Mouse (Mus musculus): ENCODE measurements around the gene Nup35. TPM values are rescaled to one million over a fixed set of nuclear protein-coding genes. Genes with fewer than 3 reads are reported as not detected.
A peak's percentile ranks its signal among the peaks of the same experiment; 100 is the strongest.

Nup35 gene
- polyA plus RNA-seq, 1 experiment from 2014 or later = 71.2 TPM

GRCm38 (mm10) chr2:80621921-80622320 lies 4.9 kb downstream of the Nup35 start:
- Histone ChIP-seq H3K27me3 (ENCODE audit: control insufficient read depth, insufficient read depth, low read length) (no peaks in the 10 kb centered on the region), H3K27ac (ENCODE audit: low read depth, low read length) (no peak overlapping the region), H3K4me1 (ENCODE audit: control insufficient read depth, insufficient read depth, low read length) (no peaks in the 10 kb centered on the region), H3K36me3 (ENCODE audit: control insufficient read depth, insufficient read depth, low read length) (no peaks in the 10 kb centered on the region), H3K9me3 (ENCODE audit: control insufficient read depth, low read length) (no peaks in the 10 kb centered on the region), H3K4me2 (no peak overlapping the region), H3K4me3 (ENCODE audit: low read depth, low read length) (no peak overlapping the region), H3K9ac (ENCODE audit: low read length) (no peak overlapping the region)
- DNase-seq (ENCODE audit: low spot score, missing footprints) = no peak
- WGBS = 92% methylated on average over 3 of the region's 3 CpGs
- no peak for ATAC-seq (ENCODE audit: low FRiP score)

DNA sequence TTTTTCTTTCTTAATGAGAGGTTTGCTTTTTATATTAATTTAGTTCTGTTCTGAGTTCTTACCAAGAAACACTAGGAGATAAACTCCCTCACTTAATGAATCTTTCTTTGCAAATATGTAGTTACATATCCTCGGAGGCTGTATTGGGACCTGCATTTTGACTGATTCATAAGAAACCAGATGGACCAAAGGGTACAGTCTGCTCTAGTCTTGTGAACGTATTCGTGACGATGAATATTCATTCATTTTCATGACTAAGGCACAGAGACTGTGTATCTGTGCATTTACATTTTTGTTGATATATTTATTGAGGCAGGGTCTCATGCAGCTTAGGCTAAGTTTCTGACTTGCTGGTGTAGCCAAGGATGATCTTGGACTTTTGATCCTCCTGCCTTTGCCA lies 7.5 kb downstream of the Nup35 start:
- H3K27me3 ChIP-seq (ENCODE audit: control insufficient read depth, insufficient read depth, low read length) = no peaks in the 10 kb centered on the region
- H3K9me3 ChIP-seq (ENCODE audit: control insufficient read depth, low read length) = no peaks in the 10 kb centered on the region
- no peaks in the 10 kb centered on the region for H3K36me3 ChIP-seq (ENCODE audit: control insufficient read depth, insufficient read depth, low read length)
- H3K4me3 ChIP-seq (ENCODE audit: low read depth, low read length) = no peak overlapping the region
- no peak overlapping the region for H3K4me2 ChIP-seq
- no peaks in the 10 kb centered on the region for H3K4me1 ChIP-seq (ENCODE audit: control insufficient read depth, insufficient read depth, low read length)
- ATAC-seq (ENCODE audit: low FRiP score) (no peak), DNase-seq (ENCODE audit: low spot score, missing footprints) (no peak)
- no peak overlapping the region for H3K27ac ChIP-seq (ENCODE audit: low read depth, low read length)
- whole genome bisulfite sequencing = 92% methylated on average over 4 of the region's 4 CpGs
- H3K9ac ChIP-seq (ENCODE audit: low read length) = no peak overlapping the region

DNA sequence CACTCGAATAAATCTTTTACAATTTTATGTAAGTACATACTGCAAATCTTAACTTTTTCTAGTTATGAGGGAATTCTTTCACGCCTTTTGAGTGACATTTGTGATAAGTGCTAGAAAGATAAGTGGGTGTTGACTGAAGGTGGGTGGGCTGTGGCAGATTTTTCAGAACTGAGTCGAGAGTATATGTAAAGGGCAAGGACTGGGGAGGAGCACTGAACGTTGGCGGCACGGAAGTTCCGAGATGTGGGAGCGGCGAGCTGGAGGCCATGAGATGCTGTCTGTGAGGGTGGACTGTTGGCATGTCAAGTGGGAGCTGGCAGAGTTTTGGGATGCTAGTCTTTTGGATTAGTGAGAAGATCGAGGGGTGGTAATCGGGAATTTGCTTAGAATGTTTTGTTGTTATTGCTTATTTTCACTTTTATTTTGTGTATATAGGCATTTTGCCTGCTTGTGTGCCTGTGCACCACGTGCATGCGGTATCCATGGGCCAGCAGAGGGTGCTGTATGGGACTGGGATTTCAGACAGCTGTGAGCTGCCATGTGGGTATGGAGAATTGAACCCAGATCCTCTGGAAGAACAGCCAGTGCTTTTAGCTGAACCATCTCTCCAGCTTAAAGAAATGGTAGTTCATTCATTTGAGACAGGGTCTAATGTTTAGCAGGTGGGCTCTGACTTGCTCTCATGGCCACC lies 15.4 kb downstream of the Nup35 start:
- no peaks in the 10 kb centered on the region for H3K4me1 ChIP-seq (ENCODE audit: control insufficient read depth, insufficient read depth, low read length)
- no peaks in the 10 kb centered on the region for H3K36me3 ChIP-seq (ENCODE audit: control insufficient read depth, insufficient read depth, low read length)
- 91% methylated on average over 13 of the region's 13 CpGs for WGBS
- H3K9me3 ChIP-seq (ENCODE audit: control insufficient read depth, low read length) = no peaks in the 10 kb centered on the region
- no peak for ATAC-seq (ENCODE audit: low FRiP score)
- no peak overlapping the region for H3K27ac ChIP-seq (ENCODE audit: low read depth, low read length)
- DNase-seq (ENCODE audit: low spot score, missing footprints) = no peak
- no peak overlapping the region for H3K4me2 ChIP-seq
- no peaks in the 10 kb centered on the region for H3K27me3 ChIP-seq (ENCODE audit: control insufficient read depth, insufficient read depth, low read length)
- no peak overlapping the region for H3K9ac ChIP-seq (ENCODE audit: low read length)
- H3K4me3 ChIP-seq (ENCODE audit: low read depth, low read length) = no peak overlapping the region

GRCm38 (mm10) chr2:80638364-80639241 lies 21.6 kb downstream of the Nup35 start:
- under 1% methylated on average over 45 of the region's 45 CpGs for WGBS
- H3K36me3 ChIP-seq (ENCODE audit: control insufficient read depth, insufficient read depth, low read length) = no peaks in the 10 kb centered on the region; the same call in 1 of the 2 replicates
- peak overlapping the region; percentile 42 for H3K4me2 ChIP-seq
- peak overlapping the region; percentile 60 for H3K4me3 ChIP-seq (ENCODE audit: low read depth, low read length)
- no peaks in the 10 kb centered on the region for H3K27me3 ChIP-seq (ENCODE audit: control insufficient read depth, insufficient read depth, low read length)
- no peaks in the 10 kb centered on the region for H3K9me3 ChIP-seq (ENCODE audit: control insufficient read depth, low read length)
- H3K9ac ChIP-seq (ENCODE audit: low read length) = peak overlapping the region; percentile 71
- peak overlapping the region; percentile 53; the same call in 1 of the 2 replicates for H3K27ac ChIP-seq (ENCODE audit: low read depth, low read length)
- H3K4me1 ChIP-seq (ENCODE audit: control insufficient read depth, insufficient read depth, low read length) = peaks cover 6% of the 10 kb centered on the region; the same call in 1 of the 2 replicates
- DNase-seq (ENCODE audit: low spot score, missing footprints) (peak; percentile 100), ATAC-seq (ENCODE audit: low FRiP score) (peak; percentile 98)

DNA sequence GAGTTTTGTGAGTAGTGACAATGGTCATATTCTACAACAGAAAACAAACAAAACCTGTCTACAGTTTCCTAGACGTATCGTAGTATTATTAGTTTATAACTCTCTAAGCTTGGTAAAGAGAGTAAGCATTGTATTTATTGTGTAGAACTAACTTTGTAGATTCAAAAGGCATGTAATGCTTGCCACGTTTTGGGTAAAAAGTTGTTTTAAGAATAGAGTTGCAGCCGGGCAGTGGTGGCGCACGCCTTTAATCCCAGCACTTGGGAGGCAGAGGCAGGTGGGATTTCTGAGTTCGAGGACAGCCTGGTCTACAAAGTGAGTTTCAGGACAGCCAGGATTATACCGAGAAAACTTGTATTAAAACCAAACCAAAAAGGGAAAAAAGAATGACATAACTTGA lies 22.4 kb downstream of the Nup35 start:
- Histone ChIP-seq H3K4me1 (ENCODE audit: control insufficient read depth, insufficient read depth, low read length) (peaks cover 6% of the 10 kb centered on the region; the same call in 1 of the 2 replicates), H3K27ac (ENCODE audit: low read depth, low read length) (no peak overlapping the region), H3K4me2 (peak overlapping the region; percentile 39), H3K9ac (ENCODE audit: low read length) (peak overlapping the region; percentile 71), H3K27me3 (ENCODE audit: control insufficient read depth, insufficient read depth, low read length) (no peaks in the 10 kb centered on the region), H3K4me3 (ENCODE audit: low read depth, low read length) (peak overlapping the region; percentile 60), H3K9me3 (ENCODE audit: control insufficient read depth, low read length) (no peaks in the 10 kb centered on the region), H3K36me3 (ENCODE audit: control insufficient read depth, insufficient read depth, low read length) (no peaks in the 10 kb centered on the region; the same call in 1 of the 2 replicates)
- DNase-seq (ENCODE audit: low spot score, missing footprints) = no peak
- no peak for ATAC-seq (ENCODE audit: low FRiP score)
- 17% methylated on average over 8 of the region's 8 CpGs for WGBS

DNA sequence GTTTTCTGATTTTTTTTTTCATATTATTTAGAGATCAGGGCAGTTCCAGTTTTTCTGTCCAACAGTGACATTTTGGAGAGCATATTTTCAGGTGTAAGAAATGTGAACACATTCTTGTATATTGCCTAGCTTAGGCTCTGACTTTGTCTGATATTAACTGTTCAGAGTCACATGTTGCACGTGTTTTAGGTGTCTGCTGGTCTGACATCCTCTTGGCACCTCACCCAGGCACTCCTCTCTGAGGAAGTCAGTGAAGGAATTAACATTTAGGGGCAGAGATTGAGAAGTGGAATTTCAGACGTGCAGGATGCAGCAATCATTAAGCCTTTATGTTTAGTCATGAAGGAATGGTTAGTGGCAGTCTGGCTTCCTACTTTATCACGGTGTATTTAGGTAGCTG lies 22.8 kb downstream of the Nup35 start:
- no peak overlapping the region for H3K4me3 ChIP-seq (ENCODE audit: low read depth, low read length)
- no peaks in the 10 kb centered on the region; the same call in 1 of the 2 replicates for H3K36me3 ChIP-seq (ENCODE audit: control insufficient read depth, insufficient read depth, low read length)
- no peak for DNase-seq (ENCODE audit: low spot score, missing footprints)
- peak overlapping the region; percentile 39 for H3K4me2 ChIP-seq
- no peak for ATAC-seq (ENCODE audit: low FRiP score)
- no peaks in the 10 kb centered on the region for H3K9me3 ChIP-seq (ENCODE audit: control insufficient read depth, low read length)
- no peaks in the 10 kb centered on the region for H3K27me3 ChIP-seq (ENCODE audit: control insufficient read depth, insufficient read depth, low read length)
- no peak overlapping the region for H3K9ac ChIP-seq (ENCODE audit: low read length)
- H3K27ac ChIP-seq (ENCODE audit: low read depth, low read length) = no peak overlapping the region
- WGBS = 72% methylated on average over 3 of the region's 3 CpGs
- H3K4me1 ChIP-seq (ENCODE audit: control insufficient read depth, insufficient read depth, low read length) = peaks cover 6% of the 10 kb centered on the region; the same call in 1 of the 2 replicates

GRCm38 (mm10) chr2:80661414-80661813 lies 44.4 kb downstream of the Nup35 start:
- H3K27ac ChIP-seq (ENCODE audit: low read depth, low read length) = no peak overlapping the region

GRCm38 (mm10) chr2:80662682-80663081 lies 45.6 kb downstream of the Nup35 start:
- Histone ChIP-seq H3K9ac (ENCODE audit: low read length) (no peak overlapping the region), H3K27ac (ENCODE audit: low read depth, low read length) (no peak overlapping the region), H3K9me3 (ENCODE audit: control insufficient read depth, low read length) (no peaks in the 10 kb centered on the region), H3K27me3 (ENCODE audit: control insufficient read depth, insufficient read depth, low read length) (no peaks in the 10 kb centered on the region), H3K36me3 (ENCODE audit: control insufficient read depth, insufficient read depth, low read length) (0 out of 2 replicates have a peak, but pooled peaks cover 2% of the 10 kb centered on the region), H3K4me1 (ENCODE audit: control insufficient read depth, insufficient read depth, low read length) (no peaks in the 10 kb centered on the region), H3K4me2 (no peak overlapping the region), H3K4me3 (ENCODE audit: low read depth, low read length) (no peak overlapping the region)
- DNase-seq (ENCODE audit: low spot score, missing footprints) (no peak), ATAC-seq (ENCODE audit: low FRiP score) (no peak)
- WGBS = 92% methylated on average over 2 of the region's 2 CpGs

More at GRCm38 (mm10) chr2:80661414-80661813, 44.4 kb downstream of the Nup35 start:
- no peak overlapping the region for H3K4me2 ChIP-seq
- ATAC-seq (ENCODE audit: low FRiP score) (no peak), DNase-seq (ENCODE audit: low spot score, missing footprints) (no peak)
- no peaks in the 10 kb centered on the region for H3K4me1 ChIP-seq (ENCODE audit: control insufficient read depth, insufficient read depth, low read length)
- H3K9ac ChIP-seq (ENCODE audit: low read length) = no peak overlapping the region
- no peaks in the 10 kb centered on the region for H3K9me3 ChIP-seq (ENCODE audit: control insufficient read depth, low read length)
- no peak overlapping the region for H3K4me3 ChIP-seq (ENCODE audit: low read depth, low read length)
- H3K27me3 ChIP-seq (ENCODE audit: control insufficient read depth, insufficient read depth, low read length) = no peaks in the 10 kb centered on the region
- 0 out of 2 replicates have a peak, but pooled peaks cover 2% of the 10 kb centered on the region for H3K36me3 ChIP-seq (ENCODE audit: control insufficient read depth, insufficient read depth, low read length)

Data from midbrain, embryonic 11.5 days (tissue).